Mouse (Mus musculus): Measurements from ENCODE around the gene AL732309.1.

- TF ChIP-seq CTCF (IDR thresholded peaks at IDR 0.05; ENCODE audit: borderline replicate concordance, insufficient read depth, low read depth, low read length) (no peak), POLR2A (IDR thresholded peaks at IDR 0.05; ENCODE audit: borderline replicate concordance, insufficient read depth, low read length) (no peak)
Measured at GRCm38 (mm10) chr2:25264286-25264660, 17.6 kb upstream of the AL732309.1 start.

All from cerebellum, adult 2 months (tissue).